Mouse (Mus musculus) adrenal gland, adult 18-20 months (tissue): ENCODE measurements around the gene Gm42420. TPM values are rescaled to one million over a fixed set of nuclear protein-coding genes. Genes with fewer than 3 reads are reported as not detected.

Experiments used
- DNase-seq, 2 experiments: peaks; one replicate each; pipeline ENCODE4 v3.0.0; 2021 to 2022; ENCODE audit warnings: low spot score in 2 of 2
- long read RNA-seq, 2 experiments: library from polyadenylated mRNA; stranded (forward); transcript quantifications; one replicate each; pipeline ENCODE4 v2.0.0; 2021
- total RNA-seq, 2 experiments: library from RNA; stranded (reverse); gene quantifications; 1 replicate in 1 of 2; 2 replicates in 1 of 2; pipeline ENCODE4 v1.2.3; 2021

Gm42420 gene
- under 1 TPM in 1 of 2 experiments, not detected in 1; 0.89 TPM for total RNA-seq
- long read RNA-seq, experiment 1 = 0 reads
- long read RNA-seq, experiment 2, partial matches to known transcripts = 0 of 1 reads
- long read RNA-seq, experiment 2, other reads (novel, unspliced or antisense) = 1 of 1 reads

DNA sequence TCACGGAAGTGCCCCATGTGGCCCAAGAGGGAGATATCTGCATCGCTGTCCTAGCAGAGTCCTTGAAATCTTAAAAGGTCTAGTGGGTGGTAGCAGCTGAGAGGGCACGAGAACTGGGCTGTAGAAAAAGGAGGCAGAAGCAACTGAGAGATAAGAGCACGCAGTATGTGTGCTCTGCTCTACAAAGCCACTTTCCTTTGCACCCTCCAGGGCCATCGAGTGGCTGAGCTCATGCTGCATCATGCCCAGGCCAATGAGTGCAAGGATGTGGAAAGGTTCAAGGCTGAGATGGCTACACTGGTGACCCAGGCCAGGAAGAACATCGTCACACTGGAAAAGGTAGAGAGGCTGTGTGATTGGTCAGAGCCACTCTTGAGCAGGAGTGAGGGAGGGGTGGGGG lies at the start of gene Gm42420:
Gm42420 (plus strand) TSS at position 237 of the 400 bp plus-strand sequence.
- no peak for DNase-seq

DNA sequence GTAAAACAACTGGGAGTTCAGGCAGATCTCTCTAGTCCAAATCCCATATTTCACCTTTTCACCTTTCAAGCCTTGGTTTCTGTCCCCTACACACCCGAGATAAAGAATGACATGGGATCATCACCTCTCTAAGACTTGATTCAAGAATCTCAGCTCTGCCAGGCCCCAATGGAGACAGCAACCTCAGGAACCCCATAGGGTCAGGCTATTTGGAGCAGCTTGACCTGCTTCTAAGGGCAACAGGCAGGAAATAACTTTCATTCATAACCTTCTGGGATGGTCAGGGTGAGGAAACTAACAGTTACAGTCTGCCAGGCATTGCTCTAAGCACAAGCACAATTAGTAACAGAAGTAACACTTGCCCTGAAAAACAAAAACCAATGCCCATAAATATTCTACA lies 48.9 kb upstream of the Gm42420 start:
- no peak for DNase-seq

DNA sequence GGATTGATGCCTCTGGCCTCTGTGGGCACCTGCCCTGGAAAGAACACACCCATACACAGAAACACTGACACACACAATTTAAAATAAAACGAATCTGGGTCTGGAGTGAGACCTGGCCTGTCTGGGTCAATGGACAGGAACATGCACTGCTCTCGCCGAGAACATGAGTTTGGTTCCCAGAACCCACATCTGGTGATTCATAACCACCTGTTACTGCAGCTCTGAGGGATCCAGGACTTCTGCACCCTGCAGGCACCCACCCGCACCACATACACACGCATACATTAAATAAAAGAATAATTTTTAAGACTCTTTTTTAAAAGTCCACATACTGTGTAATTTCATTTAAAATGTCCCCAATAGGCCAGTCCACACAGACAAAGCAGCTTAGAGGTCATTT lies 48.3 kb upstream of the Gm42420 start:
- DNase-seq = no peak

- DNase-seq = no peak
These were observed 47.3 kb upstream of the Gm42420 start for GRCm38 (mm10) chr6:39538227-39538626.

- DNase-seq = no peak
These were observed 45.8 kb upstream of the Gm42420 start for GRCm38 (mm10) chr6:39539679-39540155.

DNA sequence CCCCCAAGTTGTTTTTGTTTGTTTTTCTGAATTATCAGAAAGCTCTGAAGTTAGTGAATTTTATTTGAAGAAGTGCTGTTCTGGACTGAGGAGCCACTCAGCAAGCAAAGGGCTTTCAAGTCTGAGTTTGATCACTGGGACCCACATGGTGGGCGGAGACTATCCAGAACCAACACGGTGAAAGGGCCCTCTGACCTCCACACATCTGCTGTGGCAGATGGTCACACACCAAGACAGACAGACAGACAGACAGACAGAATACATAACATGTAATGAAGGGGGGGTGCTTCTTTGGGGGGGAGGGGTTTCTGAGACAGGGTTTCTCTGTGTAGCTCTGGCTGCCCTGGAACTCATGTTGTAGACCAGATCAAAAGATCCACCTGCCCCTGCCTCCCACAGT lies 45.0 kb upstream of the Gm42420 start:
- DNase-seq = no peak

GRCm38 (mm10) chr6:39542631-39543597 lies 42.6 kb upstream of the Gm42420 start:
- peak in 1 of 2 experiments; percentile 52 for DNase-seq

GRCm38 (mm10) chr6:39543769-39544420 lies 41.7 kb upstream of the Gm42420 start:
- DNase-seq = no peak

DNA sequence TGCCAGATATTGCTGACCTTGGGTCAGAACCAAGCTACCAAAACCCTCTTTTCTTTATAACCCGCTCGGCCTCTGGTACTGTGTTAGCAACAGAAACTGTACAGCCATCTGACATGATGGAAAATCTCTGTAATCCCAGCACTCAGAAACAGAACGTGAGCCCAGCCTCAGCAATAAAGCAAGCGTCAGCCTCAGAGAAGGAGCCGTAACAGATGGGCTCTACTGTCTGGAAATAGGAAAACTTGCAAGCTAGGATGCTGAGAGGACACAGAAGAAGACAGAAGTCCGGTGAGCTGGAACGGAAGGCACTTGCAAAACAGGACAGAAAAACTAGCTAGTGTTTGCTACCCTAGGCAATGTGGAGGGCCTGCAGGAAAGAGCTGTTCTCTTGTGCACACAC lies 40.1 kb upstream of the Gm42420 start:
- DNase-seq = no peak

GRCm38 (mm10) chr6:39548030-39548429 lies 37.5 kb upstream of the Gm42420 start:
- no peak for DNase-seq

GRCm38 (mm10) chr6:39551981-39552636 lies 33.4 kb upstream of the Gm42420 start:
- no peak for DNase-seq

- no peak for DNase-seq
These were observed 30.5 kb upstream of the Gm42420 start for GRCm38 (mm10) chr6:39554888-39555647.

DNA sequence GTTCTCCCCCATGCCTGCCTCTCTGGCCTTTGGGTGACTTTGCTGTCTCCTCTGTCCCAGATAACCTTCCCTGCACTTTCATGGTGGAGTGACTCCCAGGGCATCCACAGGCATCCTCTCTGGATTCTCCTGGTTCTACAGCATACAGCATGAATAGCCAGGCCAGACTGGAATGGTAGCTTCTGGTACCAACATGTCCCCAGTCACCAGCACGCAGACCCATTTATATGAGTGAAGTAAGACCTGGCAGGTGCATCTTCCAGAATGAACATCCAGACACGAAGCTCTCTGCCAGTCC lies 30.0 kb upstream of the Gm42420 start:
- no peak for DNase-seq

GRCm38 (mm10) chr6:39556900-39557659 lies 28.5 kb upstream of the Gm42420 start:
- DNase-seq = peak; percentile 42 to 46

GRCm38 (mm10) chr6:39557723-39558261 lies 27.8 kb upstream of the Gm42420 start, which contains the start of gene Dennd2a:
Gene Dennd2a, minus strand, starts transcription at chr6:39557867.
- peak; percentile 60 to 64 for DNase-seq

- no peak for DNase-seq
These were observed 26.1 kb upstream of the Gm42420 start for GRCm38 (mm10) chr6:39559276-39559939.

GRCm38 (mm10) chr6:39562166-39563015 lies 23.2 kb upstream of the Gm42420 start:
- peak; percentile 65 to 72 for DNase-seq

DNA sequence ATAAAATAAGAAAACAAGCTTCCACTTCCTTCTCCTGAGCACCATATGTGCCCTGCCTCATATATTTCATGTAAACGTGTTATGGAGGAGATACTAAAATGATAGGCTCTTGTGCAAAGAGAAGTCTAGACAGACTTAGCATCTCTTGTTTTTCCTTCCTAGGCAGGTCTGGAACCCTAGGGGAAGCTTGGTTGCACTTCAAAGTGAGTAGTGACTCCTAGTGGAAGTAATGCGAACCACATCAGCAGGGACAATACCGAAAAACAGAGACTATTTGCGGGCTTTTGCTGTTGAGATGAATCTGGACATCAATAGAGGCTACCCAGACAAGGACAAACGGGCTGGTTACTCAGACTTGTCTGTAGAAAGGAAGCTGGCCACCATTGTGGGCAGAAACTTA lies 18.0 kb upstream of the Gm42420 start:
- DNase-seq = no peak
